Mouse (Mus musculus): ENCODE data around the gene Cdk5rap3. TPM values are rescaled to one million over a fixed set of nuclear protein-coding genes. Genes with fewer than 3 reads are reported as not detected.

The Cdk5rap3 gene
- polyA plus RNA-seq, 1 experiment from 2014 or later, result 82.3 TPM

Other genes with a start within 250 kb of the Cdk5rap3 start
- 22.4 and 23.8 TPM in 2 replicates for gene Snx11, start 138.9 kb downstream of the Cdk5rap3 start, polyA plus RNA-seq (2015; fragmentation: Nextera tagmentation; extraction: Ambion mirVana)
- gene Cbx1, start 127.4 kb downstream of the Cdk5rap3 start, polyA plus RNA-seq (2015; fragmentation: Nextera tagmentation; extraction: Ambion mirVana), result 93.4 and 102 TPM in 2 replicates
- gene Nfe2l1, start 86.5 kb downstream of the Cdk5rap3 start, polyA plus RNA-seq (2015; fragmentation: Nextera tagmentation; extraction: Ambion mirVana), result 71.7 and 76.0 TPM in 2 replicates
- gene Copz2, start 66.6 kb downstream of the Cdk5rap3 start, polyA plus RNA-seq (2015; fragmentation: Nextera tagmentation; extraction: Ambion mirVana), result 191 and 194 TPM in 2 replicates
- 5.6 and 6.1 TPM in 2 replicates for gene Prr15l, start 11.6 kb upstream of the Cdk5rap3 start, polyA plus RNA-seq (2015; fragmentation: Nextera tagmentation; extraction: Ambion mirVana)
- 28.2 and 30.5 TPM in 2 replicates for gene Pnpo, start 27.5 kb upstream of the Cdk5rap3 start, polyA plus RNA-seq (2015; fragmentation: Nextera tagmentation; extraction: Ambion mirVana)
- gene Sp2, start 66.5 kb upstream of the Cdk5rap3 start, polyA plus RNA-seq (2015; fragmentation: Nextera tagmentation; extraction: Ambion mirVana), result 16.8 and 17.9 TPM in 2 replicates
- 18.5 and 26.7 TPM in 2 replicates for gene Sp6, start 96.9 kb upstream of the Cdk5rap3 start, polyA plus RNA-seq (2015; fragmentation: Nextera tagmentation; extraction: Ambion mirVana)
- gene Scrn2, start 113.4 kb upstream of the Cdk5rap3 start, polyA plus RNA-seq (2015; fragmentation: Nextera tagmentation; extraction: Ambion mirVana), result 22.5 and 23.9 TPM in 2 replicates
- 9.5 and 21.4 TPM in 2 replicates for gene Lrrc46, start 124.9 kb upstream of the Cdk5rap3 start, polyA plus RNA-seq (2015; fragmentation: Nextera tagmentation; extraction: Ambion mirVana)
- 77.9 and 80.4 TPM in 2 replicates for gene Mrpl10, start 125.1 kb upstream of the Cdk5rap3 start, polyA plus RNA-seq (2015; fragmentation: Nextera tagmentation; extraction: Ambion mirVana)
- gene Osbpl7, start 134.1 kb upstream of the Cdk5rap3 start, polyA plus RNA-seq (2015; fragmentation: Nextera tagmentation; extraction: Ambion mirVana), result 10.4 and 10.8 TPM in 2 replicates
- gene Tbx21, start 198.8 kb upstream of the Cdk5rap3 start, polyA plus RNA-seq (2015; fragmentation: Nextera tagmentation; extraction: Ambion mirVana), result 0.07 and 0.15 TPM in 2 replicates
- gene Tbkbp1, start 235.0 kb upstream of the Cdk5rap3 start, polyA plus RNA-seq (2015; fragmentation: Nextera tagmentation; extraction: Ambion mirVana), result 8.9 and 9.5 TPM in 2 replicates